Mouse (Mus musculus) retina, adult 2 months (tissue): ENCODE measurements around the gene Herpud2.
"Not testable (repeated sequence)": the region's sequence is repeated elsewhere in the genome, so short reads cannot be mapped to it uniquely, and the experiment has no call there.

Experiments used
- DNase-seq: peaks from one replicate; pipeline ENCODE4 v3.0.0-alpha.2; 2012; ENCODE audit warnings: low read depth, low spot score

Herpud2 gene

DNA sequence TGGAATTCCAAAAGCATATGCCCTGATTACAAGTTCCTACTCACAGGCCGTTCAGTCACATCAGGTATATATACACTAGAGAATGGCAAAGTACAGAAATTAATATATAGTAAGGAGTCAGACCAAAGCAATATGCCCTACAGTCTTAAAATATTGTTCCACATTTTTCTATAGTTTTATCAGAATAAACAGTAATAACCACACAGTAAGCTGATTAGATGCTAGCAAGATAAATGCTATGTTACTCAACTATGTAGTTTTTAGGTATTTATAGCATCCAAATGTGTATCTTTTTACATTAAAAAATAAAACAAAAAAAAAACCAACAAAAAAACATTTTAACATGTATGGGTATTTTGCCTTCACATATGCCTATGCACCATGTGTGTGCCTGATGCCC is 5.7 kb downstream of the Herpud2 start:
- DNase-seq, result no peak

DNA sequence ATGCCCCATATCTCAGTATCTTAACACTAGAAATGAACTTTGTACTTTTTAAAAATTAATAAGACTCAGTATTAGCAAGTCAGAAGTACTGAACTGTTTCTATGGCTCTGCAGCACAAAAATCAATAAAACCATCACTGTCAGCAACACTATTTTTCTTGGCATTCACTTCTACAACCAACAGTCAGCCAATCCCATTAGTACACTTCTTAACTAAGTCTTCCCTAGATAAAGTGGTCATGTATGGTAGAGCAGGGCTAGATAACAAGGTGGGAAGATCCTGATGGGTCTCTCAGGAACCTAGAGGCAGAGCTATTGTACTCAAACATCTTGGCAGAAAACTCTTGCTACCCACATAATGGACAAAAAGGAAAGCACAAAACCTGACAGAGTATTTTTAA is 7.7 kb downstream of the Herpud2 start:
- DNase-seq, result no peak

DNA sequence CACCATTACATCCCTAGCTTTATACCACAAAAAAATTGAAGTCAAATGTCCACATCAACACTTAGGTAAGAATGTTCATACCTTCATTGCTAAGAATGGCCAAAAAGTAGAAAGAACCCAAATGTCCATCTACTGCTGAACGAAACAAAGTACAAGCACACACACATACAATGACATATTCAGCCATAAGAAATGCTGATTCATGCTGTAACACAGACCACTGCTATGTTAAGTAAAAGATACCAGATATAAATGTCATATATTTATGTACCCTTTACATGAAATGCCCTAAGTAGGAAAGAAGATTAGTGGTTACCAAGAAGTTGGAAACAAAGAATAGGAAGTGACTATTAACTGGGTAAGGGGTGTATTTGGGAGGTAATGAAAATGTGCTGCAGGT is 8.6 kb downstream of the Herpud2 start:
- DNase-seq, result no peak

DNA sequence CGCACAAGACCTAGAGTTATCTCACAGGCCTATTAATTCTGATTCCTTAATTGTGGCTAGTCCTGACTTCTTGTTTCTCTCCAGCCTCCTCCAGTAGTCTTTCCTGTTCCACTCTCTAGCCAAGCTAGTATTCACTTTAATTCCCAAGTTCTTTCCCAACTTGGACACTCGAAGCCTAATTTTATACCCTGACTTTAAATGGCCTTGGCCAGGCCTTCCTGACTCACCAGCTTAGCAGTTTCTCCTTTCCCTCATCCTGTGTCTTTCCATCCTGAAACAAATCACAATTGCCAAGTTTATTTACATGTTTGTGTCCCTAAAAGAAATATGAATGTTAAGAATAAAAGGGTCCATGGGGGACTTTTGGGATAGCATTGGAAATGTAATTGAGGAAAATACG is 9.6 kb downstream of the Herpud2 start:
- DNase-seq, result no peak

DNA sequence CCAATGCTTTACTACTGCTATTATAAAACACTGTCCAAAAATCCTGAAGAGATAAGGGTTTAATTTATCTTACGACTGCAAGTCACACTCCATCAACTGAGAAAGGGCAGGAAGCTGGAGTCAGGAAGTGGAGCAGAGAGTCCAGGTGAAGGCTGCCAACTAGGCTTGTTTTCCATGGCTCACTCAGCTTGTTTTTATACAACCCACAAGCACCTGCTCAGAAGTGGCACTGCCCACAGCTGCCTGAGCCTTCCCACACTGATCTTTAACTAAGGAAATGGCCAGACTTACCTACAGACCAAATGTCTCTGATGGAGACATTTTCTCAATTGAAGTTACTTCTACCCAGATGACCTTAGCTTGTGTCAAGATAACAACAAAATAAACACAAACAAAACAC is 11.3 kb downstream of the Herpud2 start:
- DNase-seq, result no peak

DNA sequence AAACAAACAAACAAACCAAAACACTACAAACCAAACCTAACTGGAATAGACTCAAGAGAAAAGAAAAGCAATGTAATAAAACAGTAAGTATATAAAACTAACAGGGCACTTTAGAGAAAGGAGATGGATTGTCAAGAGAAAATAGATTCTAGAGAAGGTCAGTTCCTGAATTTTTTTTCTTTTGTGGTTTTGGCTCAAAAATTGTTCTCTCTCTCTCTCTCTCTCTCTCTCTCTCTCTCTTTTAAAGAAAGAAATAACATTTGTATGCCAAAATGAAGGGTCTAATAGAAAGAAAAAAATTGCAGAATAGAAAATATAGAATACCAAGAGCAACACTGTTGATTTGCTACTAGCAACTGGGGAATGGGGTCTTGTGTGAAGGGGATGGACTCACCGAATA is 12.7 kb downstream of the Herpud2 start:
- DNase-seq, result no peak

DNA sequence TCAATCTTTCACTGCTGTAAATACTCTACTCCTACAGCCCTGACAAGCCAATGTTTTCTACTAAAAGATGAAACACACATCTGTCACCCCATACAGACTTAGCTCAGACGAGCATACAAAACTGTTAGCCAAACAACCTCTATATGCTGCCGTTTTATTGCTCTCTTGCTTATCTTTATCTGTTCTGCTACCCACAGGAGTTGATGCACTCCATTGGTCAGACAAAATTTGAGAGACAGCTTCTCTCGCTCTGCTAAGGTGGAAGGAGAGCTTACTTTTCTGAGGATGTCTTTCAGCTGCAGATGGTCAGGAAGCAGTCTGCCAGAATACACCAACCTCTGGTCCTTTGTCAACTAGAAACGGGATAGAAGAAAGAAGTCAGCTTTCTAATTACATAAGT is 18.7 kb downstream of the Herpud2 start:
- no peak for DNase-seq

DNA sequence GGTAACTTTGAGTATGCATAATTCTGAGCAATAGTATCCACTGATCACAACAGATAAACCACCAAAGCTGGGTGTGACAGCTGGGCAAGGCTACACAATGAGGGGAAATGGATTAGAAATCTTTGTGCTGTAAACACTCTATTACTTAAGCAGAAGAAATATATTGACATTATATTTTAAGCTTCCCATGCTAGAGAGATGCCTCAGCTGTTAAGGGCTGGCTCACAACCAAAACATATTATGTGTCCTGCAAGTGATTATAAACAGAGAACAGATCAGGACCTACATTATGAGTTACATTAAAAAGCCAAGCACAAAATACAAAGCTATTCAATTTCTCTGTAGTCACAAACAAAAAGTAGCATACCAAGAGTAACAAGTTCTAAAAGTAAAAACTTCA is 19.4 kb downstream of the Herpud2 start:
- no peak for DNase-seq

DNA sequence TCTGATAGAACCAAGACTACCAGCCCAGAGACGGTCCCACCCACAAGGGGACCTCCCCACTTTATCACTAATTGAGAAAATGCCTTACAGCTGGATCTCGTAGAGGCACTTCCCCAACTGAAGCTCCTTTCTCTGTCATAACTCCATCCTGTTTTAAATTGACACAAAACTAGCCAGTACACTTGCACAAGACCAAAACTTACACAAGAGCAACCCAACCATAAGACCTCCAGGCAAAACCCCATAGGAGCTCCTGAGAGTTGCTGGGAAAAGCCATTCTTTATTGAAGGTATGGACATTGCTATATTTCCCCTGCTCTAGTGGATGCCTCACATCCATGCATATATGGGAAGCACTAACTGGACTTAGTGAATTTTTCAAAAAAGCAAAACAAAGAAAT is 27.6 kb downstream of the Herpud2 start:
- no peak for DNase-seq

DNA sequence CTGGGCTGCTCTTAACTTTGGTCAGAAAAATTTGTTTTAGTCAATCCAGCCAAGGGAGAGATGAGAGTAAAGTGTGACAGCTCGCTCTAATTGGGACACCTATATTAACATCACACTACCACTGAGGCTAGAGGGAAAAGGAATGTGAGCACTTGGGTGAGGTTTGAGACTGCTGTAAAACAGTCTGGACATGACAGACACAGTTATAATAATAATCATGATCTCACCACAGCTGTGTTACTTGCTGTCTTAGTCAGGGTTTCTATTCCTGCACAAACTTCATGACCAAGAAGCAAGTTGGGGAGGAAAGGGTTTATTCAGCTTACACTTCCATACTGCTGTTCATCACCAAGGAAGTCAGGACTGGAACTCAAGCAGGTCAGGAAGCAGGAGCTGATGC is 28.0 kb downstream of the Herpud2 start:
- not testable (repeated sequence) for DNase-seq

DNA sequence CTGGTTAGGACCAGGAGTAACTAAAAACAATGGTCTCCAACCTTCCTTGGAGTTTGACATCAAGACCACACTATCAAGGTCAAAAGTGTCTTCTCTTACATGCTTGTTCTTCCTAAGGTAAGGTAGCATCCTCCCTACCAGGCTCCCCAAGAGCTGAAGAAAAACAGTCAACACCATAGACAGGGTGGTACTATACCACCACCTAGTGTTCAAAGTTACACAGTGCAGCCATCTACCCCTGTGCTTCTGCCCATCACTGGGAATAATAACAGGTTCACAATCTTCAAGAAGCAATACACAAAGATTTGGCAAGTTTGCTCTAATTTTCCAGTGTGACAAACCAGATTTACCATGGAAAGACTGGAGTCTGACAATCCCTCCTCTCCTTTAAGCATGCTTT is 47.0 kb downstream of the Herpud2 start:
- peak; percentile 8 for DNase-seq

DNA sequence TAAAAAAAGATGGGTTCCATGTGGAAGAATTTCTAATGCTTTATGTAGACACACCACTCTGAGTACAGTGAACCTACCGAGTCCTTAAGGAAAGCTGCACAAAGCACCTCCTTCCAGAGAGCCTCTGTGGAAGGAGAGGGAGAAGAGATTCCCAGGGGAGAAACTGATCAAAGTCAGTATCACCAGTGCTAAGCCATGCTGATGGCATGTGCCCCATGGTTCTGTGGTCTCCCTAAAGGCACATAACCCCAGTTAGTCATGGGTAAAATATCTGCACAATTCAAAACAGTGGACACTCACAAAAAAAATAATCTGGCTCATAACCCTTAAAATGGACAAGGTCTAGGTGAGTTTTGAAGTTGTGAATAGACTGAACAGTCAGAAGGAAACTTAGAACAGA is 48.7 kb downstream of the Herpud2 start:
- DNase-seq, result no peak

DNA sequence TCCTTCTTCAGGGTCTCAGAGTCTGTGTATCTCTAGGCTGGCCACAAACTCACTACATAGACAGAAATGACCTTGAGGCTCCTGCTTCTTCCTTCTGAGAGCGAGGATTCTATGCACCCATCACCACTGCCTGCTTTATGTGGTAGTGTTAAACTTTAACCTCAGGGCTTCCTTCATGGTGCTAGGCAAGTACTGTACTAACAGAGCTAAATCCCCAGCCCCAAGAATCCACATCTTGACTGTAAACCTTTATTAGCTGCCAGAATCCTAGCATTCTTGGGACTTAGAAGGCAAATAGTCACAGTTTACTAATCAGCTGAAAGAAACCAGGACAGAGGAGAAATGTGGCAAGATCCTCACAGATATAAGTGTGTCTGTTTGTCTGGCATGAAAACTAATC is 60.8 kb downstream of the Herpud2 start:
- DNase-seq, result no peak

DNA sequence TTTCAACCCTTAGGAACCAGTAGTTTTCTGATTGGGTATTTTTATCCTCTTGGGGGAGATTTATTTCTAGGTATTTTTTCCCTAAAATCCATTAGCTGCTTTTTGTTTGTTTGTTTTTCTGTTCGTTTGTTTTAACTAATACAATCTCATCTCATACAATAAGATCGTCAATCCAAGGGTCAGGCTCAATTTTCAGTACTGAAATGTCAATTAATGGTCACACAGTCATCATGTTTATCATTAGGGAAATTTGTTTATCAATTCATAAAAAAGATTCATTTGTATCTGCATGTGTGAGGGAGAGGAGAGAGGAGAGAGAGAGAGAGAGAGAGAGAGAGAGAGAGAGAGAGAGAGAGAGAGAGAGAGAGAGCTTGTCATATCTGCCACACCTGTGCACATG is 62.5 kb downstream of the Herpud2 start, which contains the start of gene Gm10181:
Gene Gm10181 (plus strand): TSS at position 301 of the 400 bp plus-strand sequence.
- DNase-seq, result no peak

DNA sequence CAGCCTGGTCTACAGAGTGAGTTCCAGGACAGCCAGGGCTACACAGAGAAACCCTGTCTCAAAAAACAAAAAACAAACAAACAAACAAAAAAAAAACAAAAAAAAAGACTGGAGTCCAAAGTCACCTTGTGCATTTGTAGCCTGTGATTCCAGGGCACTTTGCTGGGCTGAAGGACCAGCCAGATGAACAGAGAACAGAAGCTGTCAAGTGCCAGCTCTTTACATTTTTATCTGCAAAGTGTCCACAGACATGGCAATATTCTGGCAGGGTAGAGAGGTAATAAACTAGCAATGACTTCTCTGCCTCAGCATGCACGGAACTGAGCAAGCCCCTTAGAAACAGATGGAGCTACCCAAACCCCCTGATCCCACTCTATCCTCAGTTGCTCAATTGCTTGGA is 75.1 kb downstream of the Herpud2 start:
- no peak for DNase-seq

DNA sequence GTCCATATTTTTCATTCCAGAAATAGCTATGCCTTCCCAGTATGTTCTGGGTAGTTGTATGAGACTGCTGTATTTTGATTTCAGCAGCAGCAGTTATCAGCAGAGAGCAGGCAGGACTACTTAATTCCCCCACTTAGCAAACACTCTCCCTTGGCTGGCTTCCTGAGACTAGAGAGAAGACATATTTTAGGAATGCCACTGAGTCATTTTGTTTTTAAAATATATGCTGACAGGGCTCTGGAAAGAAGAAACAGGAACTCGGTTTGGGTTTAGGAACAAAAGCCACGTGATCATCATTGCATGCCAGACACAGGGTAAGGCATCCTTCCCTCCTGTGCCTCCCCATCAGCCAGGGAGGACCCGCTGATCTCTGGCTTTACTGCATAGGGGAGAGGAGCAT is 75.6 kb downstream of the Herpud2 start:
- DNase-seq, result no peak

DNA sequence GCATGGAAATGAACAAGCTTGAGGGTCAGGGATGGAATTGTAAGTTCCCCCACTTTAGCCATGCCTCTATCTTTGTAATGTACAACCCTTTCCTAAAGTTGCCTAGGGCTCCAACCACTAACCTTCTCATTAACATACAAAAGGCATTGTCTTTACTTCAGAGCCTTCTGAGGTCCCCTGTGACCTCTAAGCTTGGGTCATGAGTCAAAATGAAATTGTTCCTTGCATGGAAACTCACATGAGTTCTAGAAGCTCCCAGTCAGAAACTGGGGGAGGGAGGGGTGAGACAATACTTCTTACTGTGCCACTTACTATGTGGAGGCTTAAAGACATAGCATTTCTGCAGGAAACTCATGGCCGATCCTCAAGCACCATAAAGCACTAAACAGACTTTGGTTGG is 79.0 kb downstream of the Herpud2 start:
- no peak for DNase-seq

DNA sequence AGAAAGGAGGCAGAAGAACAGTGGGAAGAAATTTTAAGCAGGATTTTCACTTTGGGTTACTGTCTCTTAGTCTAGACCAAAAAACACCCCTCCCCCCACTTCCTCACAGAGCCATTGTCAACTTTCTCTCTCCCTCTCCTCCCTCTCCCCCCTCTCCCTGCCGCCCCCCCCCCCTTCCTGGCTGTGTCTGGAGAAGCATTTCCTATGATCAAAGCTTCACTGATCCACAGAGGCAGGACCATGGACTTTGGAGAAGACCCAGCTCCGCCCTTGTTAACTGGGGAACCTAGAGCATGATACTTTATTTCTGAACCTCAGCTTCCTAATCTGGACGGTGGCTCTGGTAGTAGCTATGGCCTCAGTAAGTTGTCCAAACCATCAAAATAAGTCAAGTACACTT is 92.9 kb downstream of the Herpud2 start:
- DNase-seq, result no peak
